Mouse (Mus musculus) heart, adult 8-10 months (tissue): ENCODE data around the gene Cblc. TPM values are rescaled to one million over a fixed set of nuclear protein-coding genes. Genes with fewer than 3 reads are reported as not detected.

Experiments
- DNase-seq: peaks from one replicate; pipeline ENCODE4 v3.0.0; 2022; ENCODE audit warnings: low spot score
- total RNA-seq, 4 experiments: library from RNA; stranded (reverse); gene quantifications; 2 replicates each; pipeline ENCODE4 v1.2.4; 2022

The Cblc gene
- under 1 TPM in 2 of 4 experiments, not detected in 2; 0.37 to 0.76 TPM for total RNA-seq

DNA sequence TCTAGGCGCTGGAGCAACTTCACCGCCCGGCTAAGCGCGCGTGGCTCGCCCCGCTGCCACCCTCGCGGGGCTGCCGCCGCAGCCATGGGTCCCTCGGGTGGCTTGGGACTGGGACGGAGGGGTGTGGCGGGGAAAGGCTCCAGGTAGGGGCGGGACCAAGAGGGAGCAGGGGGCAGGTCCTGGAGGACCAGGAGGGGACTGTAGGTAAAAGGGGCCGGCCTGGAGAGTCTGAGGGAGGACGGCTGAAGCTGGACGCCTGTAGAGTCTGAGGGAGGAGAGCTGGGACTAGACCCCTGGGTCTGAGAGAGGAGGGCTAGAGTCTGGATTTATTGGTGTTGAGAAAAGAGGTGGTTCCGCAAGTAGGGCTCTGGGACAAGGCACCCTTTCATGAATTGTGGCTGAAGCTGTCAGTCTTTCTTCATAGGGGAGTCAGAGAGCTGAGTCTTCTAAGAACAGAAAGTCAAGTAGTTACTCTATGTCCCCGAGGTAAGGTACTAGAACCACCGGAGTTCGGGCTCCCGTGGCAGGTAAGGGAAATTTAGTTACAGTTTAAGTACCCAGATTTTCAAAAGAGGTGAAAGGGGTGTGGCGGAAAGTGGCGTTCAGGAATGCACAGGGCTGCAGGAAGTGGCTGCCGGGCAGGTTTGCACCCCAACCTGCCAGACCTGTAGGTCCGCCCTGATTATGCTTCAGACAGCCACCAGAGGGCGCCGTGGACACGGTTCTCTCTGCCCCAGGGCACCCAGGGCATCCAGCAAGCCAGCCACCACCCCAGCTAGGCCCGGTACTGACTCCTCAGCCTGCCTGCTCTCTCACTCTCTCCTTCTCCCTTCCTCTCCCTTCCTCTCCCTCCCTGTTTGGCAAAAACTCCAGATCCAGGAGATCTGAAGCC is at the start of gene Cblc:
Gene Cblc, minus strand, starts transcription at position 113 of the 892 bp plus-strand sequence.
- peak; percentile 72 for DNase-seq

- no peak for DNase-seq
Measured at GRCm38 (mm10) chr7:19844521-19845171, 48.0 kb upstream of the Cblc start.

DNA sequence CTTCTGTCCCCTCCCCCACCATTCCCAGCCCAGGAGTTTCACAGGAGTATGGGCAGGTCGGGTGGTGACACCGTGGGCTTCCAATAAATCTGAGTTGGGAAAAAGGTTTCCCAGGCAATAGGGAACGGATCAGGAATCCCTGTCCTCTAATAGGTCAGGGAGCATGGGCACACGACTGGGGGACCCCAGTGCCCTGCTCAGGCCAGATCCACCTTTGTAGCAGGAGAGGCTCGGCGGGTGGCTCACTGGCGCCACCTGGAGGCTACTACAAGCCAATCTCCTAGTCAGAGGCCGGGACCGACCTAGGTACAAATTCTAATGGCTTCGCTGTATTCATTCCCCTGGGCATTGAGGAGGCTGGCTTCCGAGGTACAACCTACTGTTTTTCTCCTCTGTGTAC is 47.0 kb upstream of the Cblc start:
- peak; percentile 62 for DNase-seq

GRCm38 (mm10) chr7:19842885-19843504 is 46.4 kb upstream of the Cblc start:
- DNase-seq = no peak

- no peak for DNase-seq
Measured at GRCm38 (mm10) chr7:19841686-19842413, 45.2 kb upstream of the Cblc start.

DNA sequence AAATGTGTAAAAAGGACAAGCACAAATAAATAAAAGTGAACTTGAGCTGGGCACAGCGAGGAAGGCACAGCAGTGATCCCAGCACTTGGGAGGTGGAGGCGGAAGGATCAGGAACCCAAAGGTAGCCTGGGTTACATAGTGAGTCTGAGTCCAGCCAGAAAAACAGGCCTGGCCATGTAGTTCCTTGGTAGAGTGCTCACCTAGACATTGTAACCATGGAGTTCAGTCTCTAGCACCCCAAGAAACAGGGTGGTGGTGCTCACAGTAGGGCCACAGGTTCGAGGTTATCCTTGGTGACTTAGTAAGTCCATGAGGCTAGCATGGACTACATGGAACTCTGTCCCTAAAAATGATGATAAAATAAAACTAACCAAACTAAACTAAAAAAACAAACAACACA is 44.3 kb upstream of the Cblc start:
- no peak for DNase-seq

DNA sequence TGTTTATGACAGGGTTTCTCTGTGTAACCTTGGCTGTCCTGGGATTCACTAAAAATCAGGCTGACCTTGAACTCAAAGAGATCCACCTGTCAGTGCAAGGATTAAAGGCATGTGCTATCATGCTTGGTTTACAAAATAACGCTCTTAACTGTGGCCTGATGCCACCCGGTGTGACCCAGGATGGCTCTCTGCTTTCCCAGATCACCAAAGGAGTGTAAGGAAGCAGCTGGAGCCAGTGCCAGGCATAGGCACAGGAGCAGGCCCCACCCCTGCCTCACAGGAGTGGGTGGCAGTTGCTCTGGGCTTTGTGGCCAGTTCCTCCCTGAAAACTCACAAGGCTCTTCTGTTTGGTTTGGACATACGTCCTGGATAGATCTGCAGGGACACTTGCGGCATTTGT is 43.8 kb upstream of the Cblc start:
- DNase-seq = no peak

DNA sequence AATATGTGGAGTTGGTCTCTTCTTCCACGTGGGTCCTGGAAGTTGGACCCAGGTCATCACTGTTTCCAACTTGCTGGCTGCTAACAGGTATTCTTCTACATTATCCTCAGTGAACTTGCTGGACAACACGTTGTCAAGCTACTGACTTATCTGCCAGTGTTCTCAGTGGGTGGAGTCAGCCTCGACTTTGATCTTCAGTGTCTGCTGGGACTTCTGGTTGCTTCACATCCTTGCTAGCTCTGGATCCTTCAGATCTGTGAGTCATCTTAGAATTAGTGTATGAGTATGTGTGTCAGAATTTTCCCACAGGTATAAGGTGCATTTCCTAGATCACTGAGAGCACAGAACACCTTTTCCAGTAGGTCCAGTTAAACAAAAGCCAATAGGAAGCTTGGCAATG is 40.2 kb upstream of the Cblc start:
- DNase-seq = no peak

DNA sequence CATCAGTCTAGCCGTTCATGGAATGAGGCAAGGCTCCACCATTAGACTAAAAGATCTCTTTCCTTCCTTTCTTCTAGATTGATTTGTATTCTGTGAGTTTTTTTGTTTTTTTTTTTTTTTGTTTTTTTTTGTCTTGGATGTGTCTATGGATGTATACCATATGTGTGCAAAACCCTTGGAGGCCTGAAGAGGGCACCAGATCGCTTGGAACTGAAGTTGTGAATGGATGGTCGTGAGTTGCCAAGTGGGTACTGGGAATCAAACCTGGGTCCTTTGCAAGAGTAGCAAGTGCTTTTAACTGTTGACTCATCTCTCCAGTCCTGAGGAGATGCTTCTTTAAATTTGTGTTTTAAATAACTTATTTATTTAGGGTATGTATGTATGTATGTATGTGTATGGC is 37.4 kb upstream of the Cblc start:
- DNase-seq = no peak

DNA sequence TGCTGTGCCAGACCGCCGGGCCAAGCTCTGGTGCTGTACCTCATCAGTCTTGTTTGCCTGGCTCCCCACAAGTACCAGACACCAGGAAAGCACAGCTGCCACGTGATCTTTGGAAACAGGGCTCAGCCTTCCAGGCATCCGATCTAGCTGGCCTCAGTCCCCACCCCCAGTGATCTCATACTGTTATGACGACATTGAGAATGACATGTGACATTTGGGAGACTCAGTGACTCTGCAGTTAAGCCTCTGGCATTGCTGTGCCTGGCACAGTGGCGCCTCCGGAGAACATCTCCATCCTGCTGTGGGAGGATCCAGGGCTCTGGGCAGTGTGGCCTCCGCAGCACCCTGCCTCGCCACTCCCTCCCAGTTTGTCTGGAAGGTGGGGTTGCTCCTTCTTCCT is 35.2 kb upstream of the Cblc start:
- no peak for DNase-seq

DNA sequence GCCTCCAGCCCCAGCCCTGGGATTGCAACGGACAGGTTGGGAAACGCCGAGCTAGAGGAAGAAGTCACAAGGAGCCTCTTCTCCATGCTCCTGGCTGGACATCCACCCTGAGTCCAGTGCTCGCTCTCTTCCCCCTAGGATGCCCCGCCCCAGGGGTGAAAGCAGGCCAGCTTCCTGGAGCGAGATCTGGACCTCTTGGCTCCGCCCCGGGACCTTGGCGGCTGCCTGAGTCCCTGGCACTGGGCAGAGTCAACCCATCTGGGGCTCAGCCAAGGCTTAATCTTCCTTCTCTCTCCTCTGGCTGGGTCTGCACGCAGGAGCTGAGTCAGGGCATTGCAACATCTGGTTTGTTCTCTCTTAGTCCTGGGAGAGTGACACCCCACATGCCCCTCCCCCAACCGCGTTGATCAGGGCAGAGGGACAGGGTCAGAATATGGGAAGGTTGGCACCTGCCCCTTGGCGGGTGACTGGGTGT is 34.1 kb upstream of the Cblc start:
- peak; percentile 94 for DNase-seq

DNA sequence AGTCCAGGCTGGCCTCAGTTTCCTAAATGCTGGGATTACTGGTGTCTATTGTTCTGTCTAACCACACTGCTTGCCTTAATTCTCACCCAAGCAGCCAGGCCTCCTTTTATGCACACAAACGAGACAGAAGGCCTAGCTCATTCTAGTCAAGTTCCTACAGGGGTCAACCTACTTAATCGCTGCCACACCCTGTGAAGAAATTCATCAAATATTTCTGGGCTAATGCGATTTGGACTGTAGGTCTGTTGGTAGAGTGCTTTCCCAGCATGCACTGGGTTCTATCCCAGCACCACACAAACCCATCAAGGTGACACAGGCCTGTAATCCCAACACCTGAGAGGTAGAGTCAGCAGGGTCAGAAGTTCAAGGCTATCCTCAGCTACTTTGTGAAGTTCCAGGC is 33.1 kb upstream of the Cblc start:
- no peak for DNase-seq

DNA sequence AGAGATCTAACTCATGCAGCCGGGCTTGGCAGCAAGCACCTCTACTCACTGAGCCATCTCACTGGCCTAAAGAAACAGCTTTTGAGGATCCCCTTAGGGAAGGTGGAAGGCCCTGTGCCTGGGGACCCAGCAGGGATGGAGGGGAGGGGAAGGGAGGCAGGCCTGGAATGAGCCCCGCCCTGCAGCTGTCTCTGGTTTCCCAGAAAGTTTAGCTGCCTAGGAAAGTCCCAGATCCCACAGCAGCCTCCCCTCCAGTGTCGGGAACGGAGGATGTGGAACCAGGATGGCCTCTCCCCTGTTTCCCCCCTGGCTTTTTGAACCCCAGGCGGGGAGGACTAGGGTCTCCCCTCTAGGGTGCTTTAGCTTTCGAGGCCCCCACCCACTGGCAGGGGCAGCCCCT is 30.1 kb upstream of the Cblc start:
- DNase-seq = no peak

GRCm38 (mm10) chr7:19824182-19824973 is 27.8 kb upstream of the Cblc start:
- peak; percentile 88 for DNase-seq

GRCm38 (mm10) chr7:19823256-19824181 is 26.9 kb upstream of the Cblc start:
- DNase-seq = no peak

DNA sequence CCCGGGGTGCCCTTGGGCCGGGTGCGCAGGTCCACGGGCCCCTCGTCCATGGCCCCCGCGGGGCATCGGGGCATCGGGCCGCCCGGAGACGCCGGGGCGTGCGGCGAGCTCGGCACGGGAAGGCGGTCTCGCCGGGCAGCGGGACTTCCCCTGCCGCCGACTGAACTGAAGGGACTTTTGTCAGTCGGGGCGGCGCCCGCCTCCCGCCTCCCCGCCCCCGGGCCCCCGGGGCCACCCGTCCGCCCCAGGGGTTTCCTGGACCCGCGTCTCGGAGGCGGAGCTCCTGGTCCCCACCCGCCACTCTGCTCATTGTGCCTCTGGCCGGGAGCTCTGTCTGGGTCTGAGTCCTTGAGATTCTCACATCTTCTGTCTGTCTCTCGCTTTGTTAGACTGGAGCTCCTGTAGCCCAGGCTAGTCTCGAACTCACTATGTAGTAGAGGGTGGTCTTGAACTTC is 26.0 kb upstream of the Cblc start, which contains the start of gene Bcl3:
Gene Bcl3, minus strand, starts transcription at position 167 of the 455 bp plus-strand sequence.
- peak; percentile 79 for DNase-seq

GRCm38 (mm10) chr7:19822193-19822592 is 25.6 kb upstream of the Cblc start:
- DNase-seq = no peak

- no peak for DNase-seq
Measured at GRCm38 (mm10) chr7:19821633-19822032, 25.0 kb upstream of the Cblc start.

- DNase-seq = no peak
Measured at GRCm38 (mm10) chr7:19820347-19821048, 23.9 kb upstream of the Cblc start.
